In genomic region chr4:117835531-117836111, GRCm38 (mm10) we compare ENCODE assay signal across 8 mouse cellular contexts. TPM values are rescaled to one million over a fixed set of nuclear protein-coding genes. Genes with fewer than 3 reads are reported as not detected.
DNase-seq lines count a peak whose midpoint lies in the region; ATAC-seq lines count a peak whose summit lies in the region.

No protein-coding gene starts in this region.

- H3K4me1 ChIP-seq in neural tube, embryonic 11.5 days (ENCODE audit: control insufficient read depth, insufficient read depth, low read length): peaks cover 4% of the 10 kb centered on the region; the same call in 1 of the 2 replicates
- peaks cover 8% of the 10 kb centered on the region for H3K4me1 ChIP-seq in forebrain, embryonic 13.5 days
- H3K4me1 ChIP-seq in limb, embryonic 13.5 days: peaks cover 19% of the 10 kb centered on the region
- peaks cover 13% of the 10 kb centered on the region for H3K4me1 ChIP-seq in midbrain, embryonic 15.5 days
- peaks cover 43% of the 10 kb centered on the region for H3K4me1 ChIP-seq in stomach, embryonic 16.5 days (ENCODE audit: control insufficient read depth, insufficient read depth, low read length)

- peak; percentile 54 for DNase-seq in neural tube, embryonic 11.5 days (ENCODE audit: low spot score)
- DNase-seq in neural tube, embryonic 10.5 days (ENCODE audit: extremely low spot score, low spot score): no peak
- DNase-seq in brain, adult 2 months (ENCODE audit: low read depth, low spot score): peak; percentile 85

- peak; percentile 32 for ATAC-seq in neural tube, embryonic 11.5 days (ENCODE audit: insufficient read depth, low FRiP score, low TSS enrichment)
- peak; percentile 46 for ATAC-seq in forebrain, embryonic 13.5 days
- ATAC-seq in inflammation-experienced regulatory T-cells, adult 6 months: peak; percentile 30
- ATAC-seq in limb, embryonic 13.5 days (ENCODE audit: low FRiP score, low read depth): peak; percentile 29; the same call in 1 of the 2 replicates
- peak; percentile 69 for ATAC-seq in midbrain, embryonic 15.5 days (replicated peaks)
- peak; percentile 9; the same call in 1 of the 2 replicates for ATAC-seq in stomach, embryonic 16.5 days (ENCODE audit: insufficient read depth, low FRiP score)

- H3K27me3 ChIP-seq in neural tube, embryonic 11.5 days (ENCODE audit: control insufficient read depth, insufficient read depth, low read length): 0 out of 2 replicates have a peak, but pooled peaks cover 2% of the 10 kb centered on the region
- no peaks in the 10 kb centered on the region for H3K27me3 ChIP-seq in forebrain, embryonic 13.5 days
- peaks cover 3% of the 10 kb centered on the region; the same call in 1 of the 2 replicates for H3K27me3 ChIP-seq in limb, embryonic 13.5 days
- H3K27me3 ChIP-seq in midbrain, embryonic 15.5 days (replicated peaks): 0 out of 2 replicates have a peak, but pooled peaks cover 3% of the 10 kb centered on the region
- no peaks in the 10 kb centered on the region for H3K27me3 ChIP-seq in stomach, embryonic 16.5 days (ENCODE audit: control insufficient read depth, insufficient read depth, low read length)

- WGBS in neural tube, embryonic 11.5 days: under 1% methylated on average over 60 of the region's 60 CpGs
- 0% methylated on average over 52 of the region's 60 CpGs for WGBS in forebrain, embryonic 13.5 days
- WGBS in limb, embryonic 13.5 days: under 1% methylated on average over 60 of the region's 60 CpGs
- WGBS in midbrain, embryonic 15.5 days: under 1% methylated on average over 60 of the region's 60 CpGs
- WGBS in stomach, embryonic 16.5 days: under 1% methylated on average over 54 of the region's 60 CpGs

- peak overlapping the region; percentile 64 for H3K4me3 ChIP-seq in neural tube, embryonic 11.5 days (ENCODE audit: low read depth, low read length)
- peak overlapping the region; percentile 81 for H3K4me3 ChIP-seq in forebrain, embryonic 13.5 days
- peak overlapping the region; percentile 91 for H3K4me3 ChIP-seq in limb, embryonic 13.5 days
- H3K4me3 ChIP-seq in midbrain, embryonic 15.5 days: peak overlapping the region; percentile 73
- H3K4me3 ChIP-seq in stomach, embryonic 16.5 days (replicated peaks; ENCODE audit: low read length): peak overlapping the region; percentile 77

- H3K27ac ChIP-seq in neural tube, embryonic 11.5 days (ENCODE audit: low read depth, low read length): peak overlapping the region; percentile 46; the same call in 1 of the 2 replicates
- H3K27ac ChIP-seq in forebrain, embryonic 13.5 days: peak overlapping the region; percentile 68
- H3K27ac ChIP-seq in limb, embryonic 13.5 days: peak overlapping the region; percentile 93
- H3K27ac ChIP-seq in midbrain, embryonic 15.5 days: peak overlapping the region; percentile 86
- peak overlapping the region; percentile 88 for H3K27ac ChIP-seq in stomach, embryonic 16.5 days (ENCODE audit: low read length)

- peak overlapping the region; percentile 96 for H3K4me2 ChIP-seq in neural tube, embryonic 11.5 days (ENCODE audit: low read depth)
- H3K4me2 ChIP-seq in forebrain, embryonic 13.5 days: peak overlapping the region; percentile 97
- peak overlapping the region; percentile 84 for H3K4me2 ChIP-seq in limb, embryonic 13.5 days (replicated peaks)
- H3K4me2 ChIP-seq in midbrain, embryonic 15.5 days: peak overlapping the region; percentile 65
- H3K4me2 ChIP-seq in stomach, embryonic 16.5 days (ENCODE audit: low read depth, low read length): peak overlapping the region; percentile 83

- peak overlapping the region; percentile 73 for H3K9ac ChIP-seq in neural tube, embryonic 11.5 days (ENCODE audit: low read length)
- H3K9ac ChIP-seq in forebrain, embryonic 13.5 days: peak overlapping the region; percentile 85
- H3K9ac ChIP-seq in limb, embryonic 13.5 days: peak overlapping the region; percentile 88
- peak overlapping the region; percentile 75 for H3K9ac ChIP-seq in midbrain, embryonic 15.5 days
- peak overlapping the region; percentile 85 for H3K9ac ChIP-seq in stomach, embryonic 16.5 days (ENCODE audit: low read length)

- no peaks in the 10 kb centered on the region for H3K9me3 ChIP-seq in neural tube, embryonic 11.5 days (ENCODE audit: control insufficient read depth, low read length)
- H3K9me3 ChIP-seq in forebrain, embryonic 13.5 days (replicated peaks): no peaks in the 10 kb centered on the region
- H3K9me3 ChIP-seq in limb, embryonic 13.5 days: no peaks in the 10 kb centered on the region
- H3K9me3 ChIP-seq in midbrain, embryonic 15.5 days: no peaks in the 10 kb centered on the region
- H3K9me3 ChIP-seq in stomach, embryonic 16.5 days (replicated peaks; ENCODE audit: control insufficient read depth, low read length): no peaks in the 10 kb centered on the region

- no peaks in the 10 kb centered on the region for H3K36me3 ChIP-seq in neural tube, embryonic 11.5 days (ENCODE audit: control insufficient read depth, insufficient read depth, low read length)
- H3K36me3 ChIP-seq in forebrain, embryonic 13.5 days (ENCODE audit: poor library complexity, severe bottlenecking): no peaks in the 10 kb centered on the region
- H3K36me3 ChIP-seq in limb, embryonic 13.5 days: no peaks in the 10 kb centered on the region
- H3K36me3 ChIP-seq in midbrain, embryonic 15.5 days (replicated peaks): no peaks in the 10 kb centered on the region
- no peaks in the 10 kb centered on the region for H3K36me3 ChIP-seq in stomach, embryonic 16.5 days (ENCODE audit: control insufficient read depth, insufficient read depth, low read length)

RNA-seq across cellular contexts. Expression of gene Slc6a9, which starts 1.3 kb away (rescaled TPM):
- polyA plus RNA-seq in neural tube, embryonic 11.5 days (2014; fragmentation: Nextera tagmentation; extraction: Ambion mirVana): 7.4 and 8.4 TPM in 2 replicates
- 7.8 and 7.9 TPM in 2 replicates for polyA plus RNA-seq in forebrain, embryonic 13.5 days (2015; fragmentation: Nextera tagmentation; extraction: Ambion mirVana)
- polyA plus RNA-seq in inflammation-experienced regulatory T-cells, adult 6 months (2017; shearing (Covaris generic)): not detected
- 15.6 and 17.2 TPM in 2 replicates for polyA plus RNA-seq in limb, embryonic 13.5 days (2015; fragmentation: Nextera tagmentation; extraction: Ambion mirVana)
- polyA plus RNA-seq in midbrain, embryonic 15.5 days (2015; fragmentation: Nextera tagmentation; extraction: Ambion mirVana): 32.3 and 33.0 TPM in 2 replicates
- 15.4 and 16.9 TPM in 2 replicates for polyA plus RNA-seq in stomach, embryonic 16.5 days (2015; fragmentation: Nextera tagmentation; extraction: Ambion mirVana)

RNA-seq across cellular contexts. Expression of gene Ccdc24, which starts 36.7 kb away (rescaled TPM):
- 0.81 and 1.8 TPM in 2 replicates for polyA plus RNA-seq in neural tube, embryonic 11.5 days (2014; fragmentation: Nextera tagmentation; extraction: Ambion mirVana)
- polyA plus RNA-seq in forebrain, embryonic 13.5 days (2015; fragmentation: Nextera tagmentation; extraction: Ambion mirVana): 1.2 and 2.1 TPM in 2 replicates
- not detected for polyA plus RNA-seq in inflammation-experienced regulatory T-cells, adult 6 months (2017; shearing (Covaris generic))
- 1.3 and 1.7 TPM in 2 replicates for polyA plus RNA-seq in limb, embryonic 13.5 days (2015; fragmentation: Nextera tagmentation; extraction: Ambion mirVana)
- polyA plus RNA-seq in midbrain, embryonic 15.5 days (2015; fragmentation: Nextera tagmentation; extraction: Ambion mirVana): 2.7 and 3.2 TPM in 2 replicates
- 0.62 and 1.6 TPM in 2 replicates for polyA plus RNA-seq in stomach, embryonic 16.5 days (2015; fragmentation: Nextera tagmentation; extraction: Ambion mirVana)

RNA-seq across cellular contexts. Expression of gene B4galt2, which starts 47.7 kb away (rescaled TPM):
- 30.9 and 32.1 TPM in 2 replicates for polyA plus RNA-seq in neural tube, embryonic 11.5 days (2014; fragmentation: Nextera tagmentation; extraction: Ambion mirVana)
- 28.7 and 32.0 TPM in 2 replicates for polyA plus RNA-seq in forebrain, embryonic 13.5 days (2015; fragmentation: Nextera tagmentation; extraction: Ambion mirVana)
- not detected for polyA plus RNA-seq in inflammation-experienced regulatory T-cells, adult 6 months (2017; shearing (Covaris generic))
- polyA plus RNA-seq in limb, embryonic 13.5 days (2015; fragmentation: Nextera tagmentation; extraction: Ambion mirVana): 32.8 and 35.1 TPM in 2 replicates
- polyA plus RNA-seq in midbrain, embryonic 15.5 days (2015; fragmentation: Nextera tagmentation; extraction: Ambion mirVana): 65.4 and 67.7 TPM in 2 replicates
- 11.4 and 14.6 TPM in 2 replicates for polyA plus RNA-seq in stomach, embryonic 16.5 days (2015; fragmentation: Nextera tagmentation; extraction: Ambion mirVana)

RNA-seq across cellular contexts. Expression of gene Atp6v0b, which starts 51.5 kb away (rescaled TPM):
- polyA plus RNA-seq in neural tube, embryonic 11.5 days (2014; fragmentation: Nextera tagmentation; extraction: Ambion mirVana): 235 and 249 TPM in 2 replicates
- 333 and 349 TPM in 2 replicates for polyA plus RNA-seq in forebrain, embryonic 13.5 days (2015; fragmentation: Nextera tagmentation; extraction: Ambion mirVana)
- polyA plus RNA-seq in inflammation-experienced regulatory T-cells, adult 6 months (2017; shearing (Covaris generic)): 100 to 1,000 TPM in 1 of 3 experiments, 10 to 100 TPM in 2; 75.7 to 115 (median 83.2) TPM
- 176 and 184 TPM in 2 replicates for polyA plus RNA-seq in limb, embryonic 13.5 days (2015; fragmentation: Nextera tagmentation; extraction: Ambion mirVana)
- 617 and 618 TPM in 2 replicates for polyA plus RNA-seq in midbrain, embryonic 15.5 days (2015; fragmentation: Nextera tagmentation; extraction: Ambion mirVana)
- 224 and 241 TPM in 2 replicates for polyA plus RNA-seq in stomach, embryonic 16.5 days (2015; fragmentation: Nextera tagmentation; extraction: Ambion mirVana)

RNA-seq across cellular contexts. Expression of gene Dph2, which starts 56.2 kb away (rescaled TPM):
- 23.8 and 25.0 TPM in 2 replicates for polyA plus RNA-seq in neural tube, embryonic 11.5 days (2014; fragmentation: Nextera tagmentation; extraction: Ambion mirVana)
- 27.3 and 28.5 TPM in 2 replicates for polyA plus RNA-seq in forebrain, embryonic 13.5 days (2015; fragmentation: Nextera tagmentation; extraction: Ambion mirVana)
- 10 to 100 TPM; 20.1 to 32.4 (median 23.9) TPM for polyA plus RNA-seq in inflammation-experienced regulatory T-cells, adult 6 months (2017; shearing (Covaris generic))
- polyA plus RNA-seq in limb, embryonic 13.5 days (2015; fragmentation: Nextera tagmentation; extraction: Ambion mirVana): 16.8 and 18.4 TPM in 2 replicates
- 24.0 and 25.5 TPM in 2 replicates for polyA plus RNA-seq in midbrain, embryonic 15.5 days (2015; fragmentation: Nextera tagmentation; extraction: Ambion mirVana)
- 16.5 and 19.4 TPM in 2 replicates for polyA plus RNA-seq in stomach, embryonic 16.5 days (2015; fragmentation: Nextera tagmentation; extraction: Ambion mirVana)

Comparison
In these comparisons a context has a peak if more than half of its experiments do, and no peak if none do; other contexts are left out.
1. ATAC-seq: peak in every context shown above with its lines; median percentile 69 in midbrain, embryonic 15.5 days; 46 in forebrain, embryonic 13.5 days; 32 in neural tube, embryonic 11.5 days; 30 in inflammation-experienced regulatory T-cells, adult 6 months; 29 in limb, embryonic 13.5 days; 9 in stomach, embryonic 16.5 days.
2. RNA of gene B4galt2, which starts 47.7 kb away (polyA plus RNA-seq): 65.4 to 67.7 TPM in midbrain, embryonic 15.5 days, 32.8 to 35.1 TPM in limb, embryonic 13.5 days, 30.9 to 32.1 TPM in neural tube, embryonic 11.5 days, 28.7 to 32.0 TPM in forebrain, embryonic 13.5 days and 11.4 to 14.6 TPM in stomach, embryonic 16.5 days; not detected in inflammation-experienced regulatory T-cells, adult 6 months; every median in the first group is over 10 times any median in the second.
3. Peak in every context shown above with its lines, with median percentiles within 50 percentile points of each other: H3K27ac ChIP-seq, H3K4me2 ChIP-seq, H3K4me3 ChIP-seq and H3K9ac ChIP-seq.